17 mouse cellular contexts compared by ENCODE assay signal in genomic region chr10:110610336-110610735, GRCm38 (mm10).
"Had no signal": no experiment of that assay in that cellular context is flagged by ENCODE, and none has a peak within 500 bp of the region (broad histone marks: within the 10 kb centered on the region; RNA-seq: fewer than 3 reads in every experiment).

No protein-coding gene starts in this region.

- H3K36me3 ChIP-seq: kidney, embryonic 15.5 days; liver, embryonic 13.5 days; stomach, embryonic 15.5 days had no signal

- DNase-seq: kidney, adult 11 months; kidney, adult 8-10 months; kidney, postnatal 10 days; kidney, postnatal 36 days; layer of hippocampus, postnatal 36 days; liver, embryonic 13.5 days; lung, adult 2 months; lung, postnatal 14 days; lung, postnatal 4 days; midbrain, embryonic 14.5 days; right cerebral cortex, postnatal 25 days; spleen, adult 18-20 months; thymus, postnatal 25 days had no signal

- H3K9ac ChIP-seq: kidney, embryonic 15.5 days; liver, embryonic 13.5 days; stomach, embryonic 15.5 days had no signal

- H3K27ac ChIP-seq: kidney, embryonic 15.5 days; left cerebral cortex, adult 2 months; liver, embryonic 13.5 days; stomach, embryonic 15.5 days had no signal

- H3K4me3 ChIP-seq: kidney, embryonic 15.5 days; left cerebral cortex, adult 2 months; liver, embryonic 13.5 days; stomach, embryonic 15.5 days had no signal

- H3K4me1 ChIP-seq: kidney, embryonic 15.5 days; liver, embryonic 13.5 days; stomach, embryonic 15.5 days had no signal

- H3K9me3 ChIP-seq: liver, embryonic 13.5 days; stomach, embryonic 15.5 days had no signal

- H3K27me3 ChIP-seq: kidney, embryonic 15.5 days; liver, embryonic 13.5 days; stomach, embryonic 15.5 days had no signal

- H3K4me2 ChIP-seq: kidney, embryonic 15.5 days; liver, embryonic 13.5 days; midbrain, embryonic 11.5 days; stomach, embryonic 15.5 days had no signal
